Mouse (Mus musculus): ENCODE measurements at regions not wholly inside any gene's neighbourhood (a gene's known extent, or its start where the extent isn't known, plus 50 kb on each side); places are given as distances from the start of the nearest gene placed in this dataset.

DNA sequence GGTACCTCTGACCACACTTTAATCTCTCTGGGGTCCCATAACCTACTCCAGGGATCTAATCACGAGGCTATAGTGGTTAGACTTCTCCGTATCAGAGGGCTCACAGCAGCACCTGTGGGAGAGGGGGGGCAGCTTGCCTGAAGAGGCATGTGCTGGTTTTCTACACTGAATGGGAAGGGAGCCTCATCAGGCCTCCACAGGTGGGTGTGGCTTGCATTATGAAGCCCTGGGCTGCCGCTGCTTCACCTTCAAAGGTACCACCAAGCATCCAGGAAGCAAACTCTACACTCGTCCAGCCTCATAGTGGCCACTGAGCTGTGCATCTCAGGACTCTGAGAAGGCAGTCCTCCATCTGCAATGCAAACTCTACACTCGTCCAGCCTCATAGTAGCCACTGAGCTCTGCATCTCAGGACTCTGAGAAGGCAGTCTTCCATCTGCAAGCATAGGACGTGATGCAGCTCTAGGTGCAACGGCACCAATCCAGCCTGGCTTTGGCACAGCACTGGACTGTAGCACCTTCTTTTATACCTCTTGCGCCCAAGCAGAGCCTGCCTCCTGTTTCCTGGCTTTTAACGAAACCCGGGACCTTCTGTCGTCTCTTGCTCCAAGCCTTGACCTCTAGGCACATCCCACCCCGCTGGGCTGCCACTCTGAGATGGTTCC lies 110.5 kb upstream of the Parp11 start:
- no peaks in the 10 kb centered on the region for H3K27me3 ChIP-seq
- no peak overlapping the region for H3K4me3 ChIP-seq
- H3K4me1 ChIP-seq: peaks cover 56% of the 10 kb centered on the region
- 36% methylated on average over 12 of the region's 12 CpGs for WGBS
- H3K9ac ChIP-seq: 0 out of 2 replicates have a peak overlapping the region, but pooled peaks have one; percentile 49
- H3K36me3 ChIP-seq: no peaks in the 10 kb centered on the region
- ATAC-seq (ENCODE audit: insufficient number of reproducible peaks, insufficient read depth, low FRiP score, low TSS enrichment, low read depth): no peak
- peak overlapping the region; percentile 87 for H3K27ac ChIP-seq
- H3K4me2 ChIP-seq: peak overlapping the region; percentile 33
- H3K9me3 ChIP-seq: no peaks in the 10 kb centered on the region

DNA sequence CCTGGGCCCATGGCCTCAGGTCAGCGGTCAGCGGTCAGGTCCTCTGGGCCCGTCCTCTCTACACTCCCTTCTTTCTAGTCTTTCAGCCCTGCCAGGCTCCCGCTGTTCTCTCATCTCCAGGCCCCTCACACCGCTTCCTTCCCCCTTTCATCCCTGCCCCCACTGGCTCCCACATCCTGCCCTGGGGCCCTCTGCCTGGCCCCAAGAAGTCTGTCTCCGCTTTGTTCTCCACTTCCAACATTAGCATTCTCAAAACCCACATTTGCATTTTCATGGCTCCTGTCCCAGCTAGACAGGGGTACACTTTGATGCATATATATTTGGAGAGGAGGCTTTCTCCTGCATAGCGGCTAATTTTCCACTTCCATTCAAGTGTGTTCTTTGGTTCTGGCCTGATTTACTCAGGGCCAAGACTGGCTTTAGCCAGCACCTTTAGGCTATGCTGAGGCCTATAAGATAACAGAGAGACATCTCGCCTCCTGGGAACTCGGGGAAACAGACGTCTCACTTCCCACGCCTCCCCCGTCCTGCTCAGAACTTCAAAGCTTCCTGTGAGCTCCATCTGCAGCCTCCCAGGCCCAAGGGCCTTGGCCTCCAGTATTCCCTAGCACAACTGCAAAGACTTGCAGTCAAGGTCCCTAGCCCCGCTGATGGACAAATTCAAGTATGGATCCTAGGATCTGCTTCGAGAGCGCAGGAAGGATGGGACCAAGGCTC lies 109.8 kb upstream of the Parp11 start:
- no peaks in the 10 kb centered on the region for H3K27me3 ChIP-seq
- H3K27ac ChIP-seq: peak overlapping the region; percentile 87
- WGBS: 14% methylated on average over 15 of the region's 15 CpGs
- no peaks in the 10 kb centered on the region for H3K36me3 ChIP-seq
- H3K4me1 ChIP-seq: peaks cover 49% of the 10 kb centered on the region
- no peak overlapping the region for H3K4me3 ChIP-seq
- H3K9ac ChIP-seq: peak overlapping the region; percentile 49
- H3K4me2 ChIP-seq: peak overlapping the region; percentile 33
- no peaks in the 10 kb centered on the region for H3K9me3 ChIP-seq
- ATAC-seq (ENCODE audit: insufficient number of reproducible peaks, insufficient read depth, low FRiP score, low TSS enrichment, low read depth): no peak

DNA sequence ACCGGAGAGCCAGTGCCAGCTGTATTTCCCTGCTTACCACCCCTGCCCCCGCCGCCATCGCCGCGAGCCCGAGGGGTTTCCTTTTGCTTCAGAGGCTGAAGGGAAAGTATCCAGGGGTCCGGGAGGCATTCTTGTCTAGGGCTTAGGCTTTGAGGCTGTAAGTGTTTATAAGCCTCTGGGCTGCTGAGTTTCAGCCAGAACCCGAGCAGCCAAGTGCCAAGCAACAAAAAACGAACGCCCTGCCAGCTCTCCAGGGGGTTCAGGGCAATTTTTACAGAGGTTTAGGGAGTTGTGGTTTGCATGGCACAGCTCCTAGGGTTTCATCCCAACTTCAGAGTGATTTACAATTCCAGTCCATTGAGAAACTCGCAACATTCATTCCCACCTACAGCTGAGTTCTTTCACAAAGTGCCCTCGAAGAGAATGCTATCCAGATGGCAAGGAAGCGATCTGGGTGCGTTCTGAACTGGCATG lies 109.2 kb upstream of the Parp11 start:
- 10% methylated on average over 15 of the region's 15 CpGs for WGBS
- no peak for ATAC-seq (ENCODE audit: insufficient number of reproducible peaks, insufficient read depth, low FRiP score, low TSS enrichment, low read depth)
- H3K4me3 ChIP-seq: no peak overlapping the region

GRCm38 (mm10) chr6:127338412-127338811 lies 108.2 kb upstream of the Parp11 start:
- peak overlapping the region; percentile 44; the same call in 1 of the 2 replicates for H3K27ac ChIP-seq
- 7% methylated on average over 6 of the region's 6 CpGs for WGBS
- no peak overlapping the region for H3K4me2 ChIP-seq
- no peaks in the 10 kb centered on the region for H3K36me3 ChIP-seq
- H3K27me3 ChIP-seq: no peaks in the 10 kb centered on the region
- H3K4me1 ChIP-seq: peaks cover 46% of the 10 kb centered on the region
- no peak overlapping the region for H3K9ac ChIP-seq
- H3K4me3 ChIP-seq: no peak overlapping the region
- ATAC-seq (ENCODE audit: insufficient number of reproducible peaks, insufficient read depth, low FRiP score, low TSS enrichment, low read depth): no peak
- no peaks in the 10 kb centered on the region for H3K9me3 ChIP-seq

More for the DNA sequence above, 109.2 kb upstream of the Parp11 start:
- H3K4me2 ChIP-seq: peak overlapping the region; percentile 33
- H3K36me3 ChIP-seq: no peaks in the 10 kb centered on the region
- peaks cover 46% of the 10 kb centered on the region for H3K4me1 ChIP-seq
- H3K27me3 ChIP-seq: no peaks in the 10 kb centered on the region
- no peaks in the 10 kb centered on the region for H3K9me3 ChIP-seq
- peak overlapping the region; percentile 87 for H3K27ac ChIP-seq
- peak overlapping the region; percentile 49 for H3K9ac ChIP-seq

DNA sequence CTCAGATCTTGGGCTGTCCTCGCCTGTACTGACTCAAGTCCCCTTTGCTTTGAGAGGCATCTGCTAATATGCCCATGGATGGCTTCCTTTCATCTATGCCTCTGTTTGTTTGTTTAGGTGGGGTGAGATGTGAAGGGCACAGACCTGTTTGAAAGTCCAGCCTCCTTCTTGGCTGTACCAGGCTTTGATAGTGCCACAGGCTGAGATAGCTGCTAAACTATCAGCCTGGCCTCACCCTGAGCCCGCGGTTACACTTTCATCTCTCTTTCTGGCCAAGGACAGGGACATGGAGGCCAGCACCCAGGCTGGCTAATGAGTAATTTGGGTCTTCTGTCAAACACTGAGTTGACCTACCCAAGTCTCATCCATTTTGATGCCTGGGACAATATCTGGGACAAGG lies 105.0 kb upstream of the Parp11 start:
- Histone ChIP-seq H3K27ac (no peak overlapping the region), H3K9ac (no peak overlapping the region), H3K9me3 (no peaks in the 10 kb centered on the region), H3K27me3 (no peaks in the 10 kb centered on the region), H3K4me2 (no peak overlapping the region), H3K36me3 (no peaks in the 10 kb centered on the region), H3K4me1 (peaks cover 30% of the 10 kb centered on the region), H3K4me3 (no peak overlapping the region)
- WGBS: 95% methylated on average over 3 of the region's 3 CpGs
- ATAC-seq (ENCODE audit: insufficient number of reproducible peaks, insufficient read depth, low FRiP score, low TSS enrichment, low read depth): no peak

DNA sequence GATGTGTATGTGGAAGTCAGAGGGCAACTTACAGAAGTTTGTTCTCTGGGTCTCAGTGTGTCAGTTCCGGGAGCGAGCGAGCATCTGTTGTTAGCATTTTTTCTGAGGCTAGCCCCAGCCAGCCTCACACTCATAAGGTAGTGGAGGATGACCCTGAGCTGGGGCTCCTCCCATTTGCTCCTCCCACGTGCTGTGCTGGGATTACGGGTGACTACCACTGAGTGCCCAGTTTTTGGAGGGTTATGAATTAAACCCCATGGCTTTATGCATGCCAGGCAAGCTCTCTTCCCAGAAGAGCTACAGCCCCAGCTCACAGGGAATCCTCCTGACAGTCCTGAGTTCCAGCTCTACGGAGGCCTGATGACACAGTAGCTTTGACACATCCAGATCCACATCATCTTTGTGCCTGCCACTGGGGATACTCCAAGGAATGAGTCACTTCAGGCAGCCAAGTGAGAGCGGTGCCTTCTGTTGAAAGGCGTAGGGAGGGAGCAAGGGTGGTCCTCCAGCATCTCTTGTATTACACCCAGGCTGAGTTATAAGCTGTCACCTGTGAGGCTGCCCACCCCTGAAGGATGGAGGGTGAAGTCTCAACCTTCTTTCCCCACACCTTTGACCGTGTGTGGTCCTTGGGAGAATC lies 97.8 kb upstream of the Parp11 start:
- WGBS: 78% methylated on average over 9 of the region's 9 CpGs
- no peak overlapping the region for H3K9ac ChIP-seq
- no peaks in the 10 kb centered on the region for H3K36me3 ChIP-seq
- no peaks in the 10 kb centered on the region for H3K9me3 ChIP-seq
- peak overlapping the region; percentile 35 for H3K27ac ChIP-seq
- no peak overlapping the region for H3K4me2 ChIP-seq
- H3K4me3 ChIP-seq: no peak overlapping the region
- peaks cover 14% of the 10 kb centered on the region; the same call in 1 of the 2 replicates for H3K4me1 ChIP-seq
- no peaks in the 10 kb centered on the region for H3K27me3 ChIP-seq
- no peak for ATAC-seq (ENCODE audit: insufficient number of reproducible peaks, insufficient read depth, low FRiP score, low TSS enrichment, low read depth)

- peaks cover 14% of the 10 kb centered on the region; the same call in 1 of the 2 replicates for H3K4me1 ChIP-seq
- WGBS: 29% methylated on average over 12 of the region's 12 CpGs
- H3K4me3 ChIP-seq: no peak overlapping the region
- H3K4me2 ChIP-seq: no peak overlapping the region
- peak overlapping the region; percentile 35 for H3K27ac ChIP-seq
- H3K36me3 ChIP-seq: no peaks in the 10 kb centered on the region
- no peaks in the 10 kb centered on the region for H3K9me3 ChIP-seq
- H3K9ac ChIP-seq: no peak overlapping the region
- ATAC-seq (ENCODE audit: insufficient number of reproducible peaks, insufficient read depth, low FRiP score, low TSS enrichment, low read depth): no peak
- no peaks in the 10 kb centered on the region for H3K27me3 ChIP-seq
These were observed 97.0 kb upstream of the Parp11 start for GRCm38 (mm10) chr6:127349479-127350110.

DNA sequence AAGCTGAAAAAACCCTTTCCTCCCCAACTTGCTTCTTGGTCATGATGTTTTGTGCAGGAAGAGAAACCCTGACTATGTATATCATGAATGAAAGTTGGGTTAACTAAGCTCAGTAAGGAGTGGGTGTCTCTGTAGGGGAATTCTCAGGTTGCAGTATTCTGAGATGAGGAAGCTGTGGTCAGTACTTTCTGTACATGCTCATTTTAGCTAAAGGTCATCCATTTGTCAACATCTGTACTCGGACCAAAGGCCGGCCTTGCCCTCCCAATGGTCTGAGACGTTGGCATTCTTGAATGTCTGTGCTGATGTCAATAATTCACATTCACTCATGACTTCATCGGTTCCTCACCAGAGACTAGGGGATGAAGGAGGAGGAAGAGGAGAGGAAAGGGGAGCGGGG lies 94.9 kb upstream of the Parp11 start:
- WGBS: 88% methylated on average over 5 of the region's 5 CpGs
- no peak overlapping the region for H3K4me2 ChIP-seq
- no peak overlapping the region for H3K9ac ChIP-seq
- peaks cover 14% of the 10 kb centered on the region; the same call in 1 of the 2 replicates for H3K4me1 ChIP-seq
- no peak overlapping the region for H3K27ac ChIP-seq
- no peaks in the 10 kb centered on the region for H3K27me3 ChIP-seq
- no peaks in the 10 kb centered on the region for H3K9me3 ChIP-seq
- ATAC-seq (ENCODE audit: insufficient number of reproducible peaks, insufficient read depth, low FRiP score, low TSS enrichment, low read depth): no peak
- H3K4me3 ChIP-seq: no peak overlapping the region
- no peaks in the 10 kb centered on the region for H3K36me3 ChIP-seq

GRCm38 (mm10) chr6:127355112-127355511 lies 91.5 kb upstream of the Parp11 start:
- H3K27ac ChIP-seq: no peak overlapping the region
- H3K9ac ChIP-seq: no peak overlapping the region
- no peak overlapping the region for H3K4me3 ChIP-seq
- no peaks in the 10 kb centered on the region for H3K36me3 ChIP-seq
- H3K27me3 ChIP-seq: no peaks in the 10 kb centered on the region
- WGBS: 69% methylated on average over 6 of the region's 6 CpGs
- H3K4me2 ChIP-seq: no peak overlapping the region
- H3K4me1 ChIP-seq: peaks cover 22% of the 10 kb centered on the region
- H3K9me3 ChIP-seq: no peaks in the 10 kb centered on the region
- no peak for ATAC-seq (ENCODE audit: insufficient number of reproducible peaks, insufficient read depth, low FRiP score, low TSS enrichment, low read depth)

GRCm38 (mm10) chr6:127356442-127356841 lies 90.2 kb upstream of the Parp11 start:
- no peak for ATAC-seq (ENCODE audit: insufficient number of reproducible peaks, insufficient read depth, low FRiP score, low TSS enrichment, low read depth)
- H3K4me1 ChIP-seq: peaks cover 18% of the 10 kb centered on the region
- no peaks in the 10 kb centered on the region for H3K9me3 ChIP-seq
- 74% methylated on average over 8 of the region's 8 CpGs for WGBS
- no peak overlapping the region for H3K4me3 ChIP-seq
- H3K36me3 ChIP-seq: no peaks in the 10 kb centered on the region
- H3K27ac ChIP-seq: no peak overlapping the region
- H3K4me2 ChIP-seq: no peak overlapping the region
- H3K9ac ChIP-seq: no peak overlapping the region
- no peaks in the 10 kb centered on the region for H3K27me3 ChIP-seq

- Histone ChIP-seq H3K9me3 (no peaks in the 10 kb centered on the region), H3K4me2 (no peak overlapping the region), H3K27ac (no peak overlapping the region), H3K4me1 (peaks cover 38% of the 10 kb centered on the region), H3K4me3 (no peak overlapping the region), H3K9ac (no peak overlapping the region), H3K27me3 (no peaks in the 10 kb centered on the region; the same call in 1 of the 2 replicates), H3K36me3 (no peaks in the 10 kb centered on the region)
- 34% methylated on average over 5 of the region's 5 CpGs for WGBS
- ATAC-seq (ENCODE audit: insufficient number of reproducible peaks, insufficient read depth, low FRiP score, low TSS enrichment, low read depth): no peak
These were observed 87.8 kb upstream of the Parp11 start for GRCm38 (mm10) chr6:127358805-127359204.

Data from embryonic facial prominence, embryonic 13.5 days (tissue).